Mouse (Mus musculus) stomach, postnatal 0 days (tissue): ENCODE data around the gene 1700010B08Rik. TPM values are rescaled to one million over a fixed set of nuclear protein-coding genes. Genes with fewer than 3 reads are reported as not detected.

ENCODE experiments used
- ATAC-seq: fragments of 200-750 bp; cut with Nextera tagmentation; 2 replicates; pipeline ENCODE4 v1.8.0; 2017; ENCODE audit not compliant: low FRiP score, low TSS enrichment
- DNase-seq: peaks from one replicate; pipeline ENCODE4 v3.0.0-alpha.2; 2016; ENCODE audit warnings: low spot score
- H3K27ac ChIP-seq: fragments of 300-500 bp; sonication (generic); replicated peaks from 2 replicates; pipeline ENCODE4 v1.5.1; 2014; ENCODE audit warnings: mild to moderate bottlenecking, control low read depth
- H3K27me3 ChIP-seq: fragments of 300-500 bp; sonication (generic); 2 replicates; pipeline ENCODE4 v1.6.1; 2014; ENCODE audit warnings: low read length; ENCODE audit not compliant: control insufficient read depth, insufficient read depth
- H3K36me3 ChIP-seq: fragments of 300-500 bp; sonication (generic); 2 replicates; pipeline ENCODE4 v1.6.1; 2014; ENCODE audit warnings: low read length, mixed read lengths; ENCODE audit not compliant: control insufficient read depth, insufficient read depth
- H3K4me1 ChIP-seq: fragments of 300-500 bp; sonication (generic); replicated peaks from 2 replicates; pipeline ENCODE4 v1.6.1; 2014; ENCODE audit warnings: antibody characterized with exemption; ENCODE audit not compliant: control insufficient read depth, insufficient read depth
- H3K4me2 ChIP-seq: fragments of 300-500 bp; sonication (generic); replicated peaks from 2 replicates; pipeline ENCODE4 v1.6.1; 2014; ENCODE audit warnings: low read depth, mild to moderate bottlenecking, control low read depth, moderate library complexity
- H3K4me3 ChIP-seq: fragments of 300-500 bp; sonication (generic); 2 replicates; pipeline ENCODE4 v1.5.1; 2014; ENCODE audit warnings: low read depth, low read length, control low read depth
- H3K9ac ChIP-seq: fragments of 300-500 bp; sonication (generic); 2 replicates; pipeline ENCODE4 v1.6.1; 2014; ENCODE audit warnings: mild to moderate bottlenecking, low read length, control low read depth, mixed read lengths
- H3K9me3 ChIP-seq: fragments of 300-500 bp; sonication (generic); 2 replicates; pipeline ENCODE4 v1.6.1; 2016; ENCODE audit warnings: low read length; ENCODE audit not compliant: control insufficient read depth
- CTCF ChIP-seq: IDR thresholded peaks from 2 replicates; pipeline ENCODE4 v1.5.1; 2016; ENCODE audit warnings: antibody characterized with exemption, low read depth, mild to moderate bottlenecking, moderate library complexity
- EP300 ChIP-seq: optimal IDR thresholded peaks from 2 replicates; pipeline ENCODE3; 2016; ENCODE audit warnings: antibody characterized with exemption
- WGBS: fragments of 180-500 bp; shearing (Covaris S2); extraction: QIAGEN DNeasy Blood & Tissue Kit; methylation state at CpG from one replicate; pipeline ENCODE4 v1.1.7; 2014; 5-methylcytosine and 5-hydroxymethylcytosine counted together
- polyA plus RNA-seq: library from polyadenylated mRNA; unstranded; fragments of >200 nt; fragmentation: Nextera tagmentation; extraction: Ambion mirVana; gene quantifications from 2 replicates; pipeline ENCODE4 v1.2.1, GENCODE M21; 2015

Gene 1700010B08Rik
- polyA plus RNA-seq, 1 experiment from 2014 or later: not detected

GRCm38 (mm10) chr2:173748961-173749659, 29.9 kb downstream of the 1700010B08Rik start:
- Histone ChIP-seq H3K9me3 (0 out of 2 replicates have a peak, but pooled peaks cover 2% of the 10 kb centered on the region), H3K27me3 (no peaks in the 10 kb centered on the region), H3K36me3 (no peaks in the 10 kb centered on the region), H3K9ac (no peak overlapping the region), H3K27ac (no peak overlapping the region; the same call in 1 of the 2 replicates), H3K4me2 (no peak overlapping the region), H3K4me1 (0 out of 2 replicates have a peak, but pooled peaks cover 2% of the 10 kb centered on the region), H3K4me3 (no peak overlapping the region)
- DNase-seq (peak; percentile 77), ATAC-seq (peak; percentile 91)
- WGBS: 49% methylated on average over 2 of the region's 2 CpGs
- TF ChIP-seq EP300 (no peak), CTCF (no peak)

- Histone ChIP-seq H3K4me1 (no peaks in the 10 kb centered on the region), H3K4me3 (no peak overlapping the region), H3K4me2 (no peak overlapping the region), H3K27ac (no peak overlapping the region), H3K27me3 (no peaks in the 10 kb centered on the region), H3K9me3 (no peaks in the 10 kb centered on the region), H3K9ac (no peak overlapping the region), H3K36me3 (no peaks in the 10 kb centered on the region)
- no peak for TF ChIP-seq EP300
- TF ChIP-seq CTCF: no peak
- DNase-seq: no peak
- no peak for ATAC-seq
- 64% methylated on average over 8 of the region's 8 CpGs for WGBS
Measured at GRCm38 (mm10) chr2:173755433-173756144, 36.4 kb downstream of the 1700010B08Rik start.

GRCm38 (mm10) chr2:173757624-173758155, 38.5 kb downstream of the 1700010B08Rik start:
- Histone ChIP-seq H3K27ac (no peak overlapping the region), H3K27me3 (no peaks in the 10 kb centered on the region), H3K4me1 (no peaks in the 10 kb centered on the region), H3K9me3 (no peaks in the 10 kb centered on the region), H3K4me2 (no peak overlapping the region), H3K9ac (no peak overlapping the region), H3K4me3 (no peak overlapping the region), H3K36me3 (peaks cover 4% of the 10 kb centered on the region; the same call in 1 of the 2 replicates)
- no peak for DNase-seq
- WGBS: 65% methylated on average over 8 of the region's 8 CpGs
- TF ChIP-seq EP300: no peak
- TF ChIP-seq CTCF: no peak; the same call in 1 of the 2 replicates
- no peak for ATAC-seq

GRCm38 (mm10) chr2:173760607-173761006, 41.4 kb downstream of the 1700010B08Rik start:
- Histone ChIP-seq H3K36me3 (peaks cover 4% of the 10 kb centered on the region; the same call in 1 of the 2 replicates), H3K4me1 (no peaks in the 10 kb centered on the region), H3K9ac (no peak overlapping the region), H3K4me3 (no peak overlapping the region), H3K4me2 (no peak overlapping the region), H3K27ac (no peak overlapping the region), H3K9me3 (no peaks in the 10 kb centered on the region), H3K27me3 (no peaks in the 10 kb centered on the region)
- ATAC-seq: no peak
- TF ChIP-seq EP300: no peak
- no peak for TF ChIP-seq CTCF
- DNase-seq: no peak
- 72% methylated on average over 6 of the region's 6 CpGs for WGBS

- H3K27me3 ChIP-seq: no peaks in the 10 kb centered on the region
- H3K27ac ChIP-seq: no peak overlapping the region
- WGBS: 34% methylated on average over 3 of the region's 3 CpGs
- no peak overlapping the region for H3K4me2 ChIP-seq
- no peaks in the 10 kb centered on the region for H3K9me3 ChIP-seq
- H3K9ac ChIP-seq: no peak overlapping the region
- DNase-seq (no peak), ATAC-seq (no peak)
- H3K36me3 ChIP-seq: peaks cover 4% of the 10 kb centered on the region; the same call in 1 of the 2 replicates
- H3K4me1 ChIP-seq: no peaks in the 10 kb centered on the region
- H3K4me3 ChIP-seq: no peak overlapping the region
- TF ChIP-seq EP300 (no peak), CTCF (no peak)
Measured at GRCm38 (mm10) chr2:173764629-173765028, 45.4 kb downstream of the 1700010B08Rik start.
